Mouse (Mus musculus): ENCODE measurements around the gene Smim24.
A peak's percentile ranks its signal among the peaks of the same experiment; 100 is the strongest.

Smim24 gene

GRCm38 (mm10) chr10:81409330-81409729 lies 16.5 kb downstream of the Smim24 start:
- DNase-seq (ENCODE audit: low spot score in 2 of 2) = no peak

- no peak for DNase-seq (ENCODE audit: low spot score in 2 of 2)
Observed at GRCm38 (mm10) chr10:81410350-81410749, 17.5 kb downstream of the Smim24 start.

- DNase-seq (ENCODE audit: low spot score in 2 of 2) = no peak
Observed at GRCm38 (mm10) chr10:81410981-81411380, 18.1 kb downstream of the Smim24 start.

GRCm38 (mm10) chr10:81411471-81412400 lies 18.9 kb downstream of the Smim24 start:
- DNase-seq (ENCODE audit: low spot score in 2 of 2) = peak in 1 of 2 experiments; percentile 71

- no peak for DNase-seq (ENCODE audit: low spot score in 2 of 2)
Observed at GRCm38 (mm10) chr10:81412586-81413309, 19.9 kb downstream of the Smim24 start.

- DNase-seq (ENCODE audit: low spot score in 2 of 2) = peak; percentile 74 to 85
Observed at GRCm38 (mm10) chr10:81413310-81414261, 20.7 kb downstream of the Smim24 start.

- no peak for DNase-seq (ENCODE audit: low spot score in 2 of 2)
Observed at GRCm38 (mm10) chr10:81414682-81415081, 21.8 kb downstream of the Smim24 start.

- no peak for DNase-seq (ENCODE audit: low spot score in 2 of 2)
Observed at GRCm38 (mm10) chr10:81415146-81415545, 22.3 kb downstream of the Smim24 start.

- DNase-seq (ENCODE audit: low spot score in 2 of 2) = no peak
Observed at GRCm38 (mm10) chr10:81415549-81416310, 22.9 kb downstream of the Smim24 start.

GRCm38 (mm10) chr10:81416581-81417226 lies 23.9 kb downstream of the Smim24 start:
- DNase-seq (ENCODE audit: low spot score in 2 of 2) = peak; percentile 86 to 89

GRCm38 (mm10) chr10:81417227-81418215 lies 24.7 kb downstream of the Smim24 start:
- no peak for DNase-seq (ENCODE audit: low spot score in 2 of 2)

- no peak for DNase-seq (ENCODE audit: low spot score in 2 of 2)
Observed at GRCm38 (mm10) chr10:81418216-81419070, 25.6 kb downstream of the Smim24 start.

- peak in 1 of 2 experiments; percentile 6 for DNase-seq (ENCODE audit: low spot score in 2 of 2)
Observed at GRCm38 (mm10) chr10:81419111-81419928, 26.5 kb downstream of the Smim24 start.

- DNase-seq (ENCODE audit: low spot score in 2 of 2) = peak in 1 of 2 experiments; percentile 7
Observed at GRCm38 (mm10) chr10:81420191-81420767, 27.4 kb downstream of the Smim24 start.

- DNase-seq (ENCODE audit: low spot score in 2 of 2) = peak; percentile 7 to 11
Observed at GRCm38 (mm10) chr10:81421041-81421796, 28.4 kb downstream of the Smim24 start.

- DNase-seq (ENCODE audit: low spot score in 2 of 2) = no peak
Observed at GRCm38 (mm10) chr10:81421797-81422100, 28.9 kb downstream of the Smim24 start.

Data from frontal cortex, postnatal 10 days (tissue).